Mouse (Mus musculus): ENCODE data around the gene Gemin8. TPM values are rescaled to one million over a fixed set of nuclear protein-coding genes. Genes with fewer than 3 reads are reported as not detected.

The Gemin8 gene
- total RNA-seq (2023) = 1.3 and 2.3 TPM in 2 replicates

DNA sequence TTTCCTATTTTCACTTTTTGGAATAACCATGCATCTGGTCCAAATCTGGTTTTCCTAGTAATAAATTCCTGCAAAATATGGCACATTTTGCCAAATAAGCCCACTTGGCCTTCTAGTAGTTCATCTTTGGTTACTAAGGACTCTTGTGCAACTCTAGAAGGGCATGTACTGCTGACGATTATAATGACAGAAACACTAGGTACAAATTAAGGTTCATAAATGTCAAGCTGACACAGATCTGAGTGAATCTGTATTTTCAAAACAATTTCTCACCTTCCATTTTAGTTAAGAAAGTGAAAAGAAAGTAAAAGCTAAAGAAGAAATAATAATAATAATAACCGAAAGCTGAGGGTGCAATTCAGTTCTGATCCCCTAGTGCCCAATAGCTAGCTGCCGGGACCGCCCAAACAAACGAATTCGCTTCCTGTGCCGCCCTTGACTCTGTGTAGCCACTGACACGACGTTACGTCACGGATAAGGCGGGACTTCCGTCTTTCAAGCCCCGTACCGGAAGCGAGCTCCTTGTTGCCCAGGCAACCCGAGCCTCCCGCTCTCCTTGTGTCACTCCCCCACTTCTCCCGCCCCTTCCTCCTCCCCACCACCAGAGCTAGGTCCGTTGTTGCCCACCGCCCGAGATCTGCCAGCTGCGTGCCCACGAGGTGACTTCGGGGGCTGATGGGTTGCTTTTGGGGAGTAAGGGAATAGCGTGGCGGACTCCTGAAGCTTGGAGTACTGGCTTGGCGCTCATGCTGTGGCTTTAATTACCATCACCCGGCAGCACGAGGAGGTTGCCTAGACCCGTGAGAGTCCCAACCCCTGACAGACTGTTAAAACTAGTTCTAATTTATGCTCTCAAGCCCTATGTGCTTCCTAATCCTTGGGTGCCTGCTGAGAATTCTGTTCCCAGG lies at the start of gene Gemin8:
TSS of gene Gemin8 (plus strand) at position 563 of the 908 bp plus-strand sequence.

DNA sequence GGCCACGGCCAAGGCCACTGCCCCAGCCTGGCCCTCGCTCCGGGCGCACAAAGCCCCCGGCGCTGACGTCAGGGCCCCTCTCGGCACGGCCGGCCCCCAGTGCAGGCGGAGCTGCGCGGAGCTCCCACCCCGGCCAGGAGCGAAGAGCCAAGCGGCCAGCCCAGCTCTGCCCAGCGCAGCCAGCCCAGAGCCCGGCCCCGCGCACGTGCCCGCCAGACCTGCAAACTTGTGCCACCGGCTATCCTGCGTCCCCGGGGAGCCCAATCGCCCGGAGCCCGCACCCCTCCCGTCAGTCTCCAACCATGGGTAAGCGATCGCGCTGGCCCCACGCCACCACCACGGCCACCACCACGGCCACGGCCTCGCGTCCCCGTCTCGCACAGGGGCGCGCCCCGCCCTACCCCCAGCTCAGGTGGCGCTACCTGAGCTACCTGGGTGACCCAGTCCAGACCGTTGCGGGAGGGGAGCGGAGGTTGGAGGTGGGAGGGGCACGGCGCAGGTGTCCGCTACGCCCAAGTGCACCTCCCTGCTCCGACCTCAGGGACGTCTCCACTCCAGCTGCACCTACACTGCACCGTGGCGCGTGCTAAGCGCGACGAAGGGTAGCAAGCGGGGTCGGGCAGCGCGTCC lies 68.7 kb downstream of the Gemin8 start, which contains the start of gene Gpm6b:
TSS of gene Gpm6b (plus strand) at position 81 of the 630 bp plus-strand sequence.

Other genes starting within 250 kb of the Gemin8 start
- gene Gpm6b, start 68.5 kb downstream of the Gemin8 start, total RNA-seq (2023) = not detected in 2 replicates

Data from neutrophil, adult 65 days (primary cell).